Mouse (Mus musculus): ENCODE results near the gene Zfp266.
A peak's percentile ranks its signal among the peaks of the same experiment; 100 is the strongest.

The Zfp266 gene

GRCm38 (mm10) chr9:20492527-20493233, 28.5 kb downstream of the Zfp266 start, which contains the start of gene Zfp426:
Zfp426 (minus strand) TSS chr9:20492746.
- peak; percentile 94 for DNase-seq (ENCODE audit: low read depth)

DNA sequence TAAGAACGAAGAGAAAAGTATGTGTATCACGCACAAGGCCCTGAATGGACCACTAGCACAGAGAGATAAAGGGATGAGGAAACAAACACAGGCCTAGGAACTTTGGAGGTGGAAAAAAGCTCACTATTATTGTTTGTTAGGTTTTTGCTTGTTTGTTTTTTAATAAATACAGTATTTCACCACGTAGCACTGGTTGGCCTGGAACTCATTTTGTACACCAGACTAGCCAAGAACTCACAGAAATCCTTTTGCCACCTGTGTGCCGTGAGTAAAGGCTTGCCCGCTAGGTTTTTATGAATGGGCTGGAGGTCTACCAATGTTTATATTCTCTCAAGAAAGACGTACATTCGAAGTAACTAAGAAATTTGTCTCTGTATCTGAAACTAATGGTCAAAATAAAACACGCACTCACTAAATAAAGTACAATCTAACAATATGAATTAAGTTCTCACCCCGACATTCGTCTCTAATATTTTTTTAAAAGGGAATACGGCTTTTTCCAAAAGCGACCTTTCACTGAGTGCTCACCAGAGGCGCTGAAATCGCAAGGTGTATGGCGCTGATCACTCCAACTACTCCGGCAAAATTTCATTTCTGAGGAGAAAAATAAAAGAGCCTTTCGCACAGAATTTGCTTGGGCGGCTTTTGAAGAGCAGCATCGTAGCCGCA, 29.2 kb downstream of the Zfp266 start:
- DNase-seq (ENCODE audit: low read depth) = peak; percentile 46

GRCm38 (mm10) chr9:20489536-20489935, 31.7 kb downstream of the Zfp266 start:
- no peak for DNase-seq (ENCODE audit: low read depth)

- no peak for DNase-seq (ENCODE audit: low read depth)
These were observed 41.8 kb downstream of the Zfp266 start for GRCm38 (mm10) chr9:20479396-20479795.

DNA sequence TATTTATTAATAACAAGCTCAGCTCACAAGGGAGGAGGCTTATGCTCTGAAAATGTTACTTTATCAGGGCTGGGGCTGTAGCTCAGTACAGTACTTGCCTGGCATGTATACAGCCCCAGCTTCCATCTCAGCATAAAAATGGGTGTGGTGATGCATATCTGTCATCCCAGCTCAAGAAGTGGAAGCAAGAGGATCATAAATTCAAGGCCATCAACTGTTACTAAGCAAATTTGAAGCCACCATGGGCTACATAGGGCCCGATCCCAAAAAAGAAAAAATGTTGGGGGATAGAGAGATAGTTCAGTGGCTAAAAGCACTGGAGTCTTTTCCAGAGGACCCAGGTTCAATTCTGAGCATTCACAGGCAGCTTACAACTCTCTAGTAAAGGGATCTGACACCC, 44.6 kb downstream of the Zfp266 start:
- no peak for DNase-seq (ENCODE audit: low read depth)

DNA sequence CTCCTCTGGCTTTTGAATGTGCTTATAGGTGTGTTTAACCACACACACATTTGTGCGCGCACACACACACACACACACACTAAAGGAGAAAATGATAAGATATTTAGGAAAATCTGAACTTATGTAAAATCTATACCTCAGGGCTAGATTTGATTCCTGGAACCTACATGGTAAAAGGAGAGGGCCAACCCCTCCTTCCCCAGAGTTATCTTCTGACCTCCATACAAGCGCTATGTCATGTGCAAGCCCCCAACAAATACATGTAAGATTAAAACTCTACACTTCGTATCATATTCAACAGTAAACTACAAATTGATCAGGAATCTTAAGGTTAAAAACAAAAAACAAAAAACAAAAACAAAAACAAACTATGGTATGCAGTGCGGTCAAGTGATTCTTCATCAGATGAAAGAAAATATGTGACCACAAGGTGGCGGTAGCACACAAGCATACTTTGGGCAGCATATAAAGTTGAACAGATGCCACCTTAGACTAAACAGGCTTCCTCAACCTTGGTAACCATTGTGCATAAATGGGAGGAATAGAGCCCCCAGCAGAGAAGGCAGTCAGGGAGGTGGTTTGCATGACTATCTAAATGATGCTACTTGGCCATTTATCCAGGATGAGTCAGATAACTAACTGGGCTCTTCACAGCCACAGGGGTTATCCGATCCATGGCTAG, 54.3 kb downstream of the Zfp266 start:
- DNase-seq (ENCODE audit: low read depth) = peak; percentile 77

- DNase-seq (ENCODE audit: low read depth) = peak; percentile 89
These were observed 61.6 kb downstream of the Zfp266 start, which contains the start of gene Zfp26 for GRCm38 (mm10) chr9:20459377-20460317. Zfp26 (minus strand) TSS chr9:20460162.

DNA sequence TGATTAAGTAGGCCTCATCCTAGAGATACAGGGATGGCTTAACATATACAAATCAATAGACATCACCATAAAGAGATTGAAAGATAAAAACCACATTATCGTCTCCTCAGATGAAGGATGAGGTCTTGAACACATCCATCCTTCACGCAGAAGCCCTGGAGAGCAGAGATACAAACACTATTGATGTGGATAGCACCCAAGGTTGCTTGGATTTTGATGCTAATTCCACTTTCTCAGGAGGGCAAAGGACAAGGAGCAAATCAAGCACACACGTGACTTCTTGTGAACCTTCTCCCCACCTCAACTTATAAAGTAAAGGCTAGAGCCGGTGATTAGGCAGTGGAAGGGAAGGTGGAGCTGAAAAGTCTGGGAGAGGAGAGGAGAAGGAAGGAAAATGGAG, 67.6 kb downstream of the Zfp266 start:
- no peak for DNase-seq (ENCODE audit: low read depth)

- no peak for DNase-seq (ENCODE audit: low read depth)
These were observed 69.7 kb downstream of the Zfp266 start for GRCm38 (mm10) chr9:20451493-20451892.
